In the genomic region with DNA sequence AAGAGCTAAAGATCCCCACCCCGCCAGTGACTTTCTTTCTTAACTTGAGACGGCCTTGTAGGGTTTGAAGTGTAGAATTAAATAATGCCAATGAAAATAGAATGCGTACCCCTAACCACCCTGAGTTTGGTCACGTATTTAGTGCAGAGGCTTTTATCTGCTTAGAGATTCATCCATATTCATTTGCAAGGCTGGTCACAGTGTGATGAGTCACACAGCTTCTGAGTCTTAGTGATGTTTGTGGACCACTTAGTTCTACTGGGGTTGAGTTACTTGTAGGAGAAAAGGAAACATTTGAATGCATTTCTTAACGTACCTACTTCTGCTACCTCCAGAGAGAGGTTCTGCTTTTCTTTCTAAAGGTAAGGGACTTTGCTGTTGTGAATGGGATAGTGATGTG, we compare ENCODE assay signal across 27 mouse cellular contexts. TPM values are rescaled to one million over a fixed set of nuclear protein-coding genes. Genes with fewer than 3 reads are reported as not detected.
DNase-seq lines count a peak whose midpoint lies in the region; ATAC-seq and TF ChIP-seq lines count a peak whose summit lies in the region.
"Had no signal": no experiment of that assay in that cellular context is flagged by ENCODE, and none has a peak within 500 bp of the region (broad histone marks: within the 10 kb centered on the region; RNA-seq: fewer than 3 reads in every experiment).

No protein-coding gene starts in this region.

- peak overlapping the region; percentile 70; the same call in 1 of the 2 replicates for H3K27ac ChIP-seq in limb, embryonic 12.5 days
- H3K27ac ChIP-seq in limb, embryonic 10.5 days: no peak overlapping the region
- H3K27ac ChIP-seq in MEL (ENCODE audit: control insufficient read depth, low read depth, low read length): no peak overlapping the region
- H3K27ac ChIP-seq: embryonic facial prominence, embryonic 15.5 days; forebrain, embryonic 10.5 days; forebrain, embryonic 13.5 days; forebrain, embryonic 15.5 days had no signal

- H3K79me2 ChIP-seq in MEL (ENCODE audit: control insufficient read depth, insufficient read depth, low read length, poor library complexity): no peaks in the 10 kb centered on the region

- TF ChIP-seq POLR2A in MEL (IDR thresholded peaks at IDR 0.05; ENCODE audit: control insufficient read depth in 1 of 2, insufficient read depth in 1 of 2, low read depth in 1 of 2, low read length in 2 of 2, poor library complexity in 1 of 2): no peak

- 61% methylated on average over 5 of the region's 5 CpGs for WGBS in limb, embryonic 12.5 days
- 93% methylated on average over 5 of the region's 5 CpGs for WGBS in limb, embryonic 10.5 days

- DNase-seq in frontal cortex, postnatal 25 days (ENCODE audit: low spot score in 2 of 2): no peak
- DNase-seq in limb, embryonic 10.5 days (ENCODE audit: low spot score): no peak
- DNase-seq in MEL (ENCODE audit: low read depth, low spot score): no peak
- no peak for DNase-seq in cerebellum, postnatal 36 days
- DNase-seq: adrenal gland, adult 2 months; adrenal gland, postnatal 10 days; adrenal gland, postnatal 25 days; B cell, adult 2 months; cerebellum, adult 11-12 months; cerebellum, adult 2 months; cerebellum, adult 9-10 months; cerebellum, postnatal 10 days; cerebellum, postnatal 25 days; embryo, embryonic 11 days; forebrain, postnatal 0 days had no signal

- no peaks in the 10 kb centered on the region for H3K9me3 ChIP-seq in limb, embryonic 12.5 days
- no peaks in the 10 kb centered on the region for H3K9me3 ChIP-seq in limb, embryonic 10.5 days (replicated peaks)
- no peaks in the 10 kb centered on the region for H3K9me3 ChIP-seq in MEL (replicated peaks; ENCODE audit: insufficient read depth, low read length)
- H3K9me3 ChIP-seq: embryonic facial prominence, embryonic 13.5 days; embryonic facial prominence, embryonic 15.5 days; forebrain, embryonic 10.5 days; forebrain, embryonic 13.5 days; forebrain, embryonic 15.5 days; G1E had no signal

- no peak overlapping the region for H3K4me3 ChIP-seq in limb, embryonic 12.5 days (replicated peaks)
- H3K4me3 ChIP-seq in limb, embryonic 10.5 days: no peak overlapping the region
- no peak overlapping the region for H3K4me3 ChIP-seq in MEL (ENCODE audit: control insufficient read depth in 1 of 2, insufficient read depth in 1 of 2, low read depth in 2 of 2, low read length in 2 of 2)
- H3K4me3 ChIP-seq: embryonic facial prominence, embryonic 13.5 days; embryonic facial prominence, embryonic 15.5 days; erythroblast, embryonic 14.5 days; forebrain, embryonic 10.5 days; forebrain, embryonic 13.5 days; forebrain, embryonic 15.5 days had no signal

- no peak overlapping the region for H3K9ac ChIP-seq in limb, embryonic 12.5 days (replicated peaks)
- no peak overlapping the region for H3K9ac ChIP-seq in MEL (ENCODE audit: control insufficient read depth, low read depth, low read length, poor library complexity, severe bottlenecking)
- H3K9ac ChIP-seq: embryonic facial prominence, embryonic 13.5 days; embryonic facial prominence, embryonic 15.5 days; forebrain, embryonic 13.5 days; forebrain, embryonic 15.5 days; forebrain, postnatal 0 days had no signal

- TF ChIP-seq CTCF in MEL (IDR thresholded peaks at IDR 0.05 in 2 of 3, conservative IDR thresholded peaks at IDR 0.05 in 1 of 3; ENCODE audit: control insufficient read depth in 1 of 3, insufficient read depth in 1 of 3, low read depth in 2 of 3, low read length in 3 of 3, poor library complexity in 1 of 3, severe bottlenecking in 1 of 3): no peak

- H3K27me3 ChIP-seq in limb, embryonic 12.5 days: no peaks in the 10 kb centered on the region
- H3K27me3 ChIP-seq in limb, embryonic 10.5 days (ENCODE audit: low read depth, poor library complexity, severe bottlenecking): no peaks in the 10 kb centered on the region
- no peaks in the 10 kb centered on the region for H3K27me3 ChIP-seq in MEL (ENCODE audit: control insufficient read depth in 1 of 2, insufficient read depth in 2 of 2, low read length in 2 of 2)
- H3K27me3 ChIP-seq: CH12.LX; embryonic facial prominence, embryonic 13.5 days; embryonic facial prominence, embryonic 15.5 days; forebrain, embryonic 13.5 days; forebrain, embryonic 15.5 days had no signal

- no peak for TF ChIP-seq EP300 in MEL (IDR thresholded peaks at IDR 0.05; ENCODE audit: low read depth in 1 of 2, low read length in 2 of 2)

- H3K4me2 ChIP-seq in limb, embryonic 12.5 days: no peak overlapping the region
- H3K4me2 ChIP-seq: embryonic facial prominence, embryonic 13.5 days; embryonic facial prominence, embryonic 15.5 days; forebrain, embryonic 13.5 days; forebrain, embryonic 15.5 days had no signal

- no peak for TF ChIP-seq RAD21 in MEL (IDR thresholded peaks at IDR 0.05; ENCODE audit: low read depth, low read length)

- peaks cover 84% of the 10 kb centered on the region for H3K36me3 ChIP-seq in limb, embryonic 12.5 days
- H3K36me3 ChIP-seq in limb, embryonic 10.5 days: peaks cover 96% of the 10 kb centered on the region
- H3K36me3 ChIP-seq in MEL (ENCODE audit: control insufficient read depth in 1 of 2, insufficient read depth in 2 of 2, low read length in 2 of 2): peaks cover 0 to 20% of the 10 kb centered on the region in 2 experiments; a peak in 3 of 4 replicates

- peaks cover 15% of the 10 kb centered on the region for H3K4me1 ChIP-seq in limb, embryonic 12.5 days (replicated peaks)
- H3K4me1 ChIP-seq in limb, embryonic 10.5 days: no peaks in the 10 kb centered on the region
- peaks cover 0 to 2% of the 10 kb centered on the region in 2 experiments; a peak in 1 of 4 replicates for H3K4me1 ChIP-seq in MEL (ENCODE audit: control insufficient read depth in 1 of 2, insufficient read depth in 2 of 2, low read length in 2 of 2)
- H3K4me1 ChIP-seq: forebrain, embryonic 10.5 days; forebrain, embryonic 13.5 days; forebrain, embryonic 15.5 days had no signal

- peak; percentile 88 for ATAC-seq in frontal cortex, adult (ENCODE audit: low TSS enrichment)
- no peak for ATAC-seq in limb, embryonic 12.5 days (ENCODE audit: insufficient number of reproducible peaks, insufficient read depth, low FRiP score, low TSS enrichment, low read depth)
- ATAC-seq in megakaryocyte, adult 5-6 weeks (ENCODE audit: poor library complexity, severe bottlenecking): peak; percentile 30; the same call in 1 of the 2 replicates
- ATAC-seq: CD4-positive, CD25-positive, alpha-beta regulatory T cell, adult 4 months; forebrain, embryonic 13.5 days; forebrain, embryonic 15.5 days; forebrain, postnatal 0 days had no signal

TF ChIP-seq in MEL, 35 proteins besides CTCF, POLR2A, EP300 and RAD21:
- 0 out of 2 replicates have a peak, but pooled peaks have one; percentile 8 for TF ChIP-seq USF1 (IDR thresholded peaks at IDR 0.05; ENCODE audit: low read depth, low read length)
- no peak for TF ChIP-seq MXI1 (IDR thresholded peaks at IDR 0.05; ENCODE audit: low read depth, low read length)

RNA-seq across cellular contexts. Expression of a gene that starts 13.7 kb away (rescaled TPM):
- polyA plus RNA-seq in limb, embryonic 12.5 days (2016; fragmentation: Nextera tagmentation; extraction: Ambion mirVana): 3.0 and 3.6 TPM in 2 replicates
- polyA plus RNA-seq in limb, embryonic 10.5 days (2016; fragmentation: Nextera tagmentation; extraction: Ambion mirVana): 0.73 and 1.2 TPM in 2 replicates
- not detected in 2 replicates for total RNA-seq in MEL (2012; rRNA removed)
- not detected for polyA plus RNA-seq in MEL (2012; ENCODE audit: insufficient read depth in 1 of 2, insufficient read length in 2 of 2, low read depth in 1 of 2, low replicate concordance in 2 of 2, missing spikeins in 1 of 2)
- total RNA-seq in megakaryocyte, adult 5-6 weeks (2015): 3.7 and 5.0 TPM in 2 replicates
- 3.9 and 4.3 TPM in 2 replicates for total RNA-seq in megakaryocyte, adult 5-6 weeks (2017)
- polyA plus RNA-seq: erythroblast, embryonic 14.5 days had no signal

RNA-seq across cellular contexts. Expression of a gene that starts 25.7 kb away (rescaled TPM):
- polyA plus RNA-seq in limb, embryonic 12.5 days (2016; fragmentation: Nextera tagmentation; extraction: Ambion mirVana): 38.1 and 47.2 TPM in 2 replicates
- 37.7 and 46.2 TPM in 2 replicates for polyA plus RNA-seq in limb, embryonic 10.5 days (2016; fragmentation: Nextera tagmentation; extraction: Ambion mirVana)
- 17.6 and 21.4 TPM in 2 replicates for total RNA-seq in MEL (2012; rRNA removed)
- 10 to 100 TPM in 1 of 2 experiments, not detected in 1; 31.4 TPM for polyA plus RNA-seq in MEL (2012; ENCODE audit: insufficient read depth in 1 of 2, insufficient read length in 2 of 2, low read depth in 1 of 2, low replicate concordance in 2 of 2, missing spikeins in 1 of 2)
- total RNA-seq in megakaryocyte, adult 5-6 weeks (2015): 30.0 and 34.6 TPM in 2 replicates
- 25.7 and 33.0 TPM in 2 replicates for total RNA-seq in megakaryocyte, adult 5-6 weeks (2017)

RNA-seq across cellular contexts. Expression of a gene that starts 43.2 kb away (rescaled TPM):
- 242 and 244 TPM in 2 replicates for polyA plus RNA-seq in limb, embryonic 12.5 days (2016; fragmentation: Nextera tagmentation; extraction: Ambion mirVana)
- 312 and 340 TPM in 2 replicates for polyA plus RNA-seq in limb, embryonic 10.5 days (2016; fragmentation: Nextera tagmentation; extraction: Ambion mirVana)
- 636 and 640 TPM in 2 replicates for total RNA-seq in MEL (2012; rRNA removed)
- polyA plus RNA-seq in MEL (2012; ENCODE audit: insufficient read depth in 1 of 2, insufficient read length in 2 of 2, low read depth in 1 of 2, low replicate concordance in 2 of 2, missing spikeins in 1 of 2): 1,000 to 10,000 TPM in 1 of 2 experiments, 100 to 1,000 TPM in 1; 115 to 1,273 TPM
- 195 and 196 TPM in 2 replicates for total RNA-seq in megakaryocyte, adult 5-6 weeks (2015)
- 517 and 539 TPM in 2 replicates for total RNA-seq in megakaryocyte, adult 5-6 weeks (2017)
